Mouse (Mus musculus) heart, adult 2 months (tissue): ENCODE data around the gene Gpr155. TPM values are rescaled to one million over a fixed set of nuclear protein-coding genes. Genes with fewer than 3 reads are reported as not detected.

Source experiments
- DNase-seq, 2 experiments: peaks; one replicate each; pipeline ENCODE4 v3.0.0; 2021
- H3K27ac ChIP-seq: fragments of 200-600 bp; 2 replicates; pipeline ENCODE4 v1.8.1; 2022
- H3K27me3 ChIP-seq: fragments of 200-500 bp; 2 replicates; pipeline ENCODE4 v1.6.1; 2012; ENCODE audit warnings: mild to moderate bottlenecking, low read length, inconsistent platforms, mixed read lengths; ENCODE audit not compliant: control insufficient read depth, insufficient read depth
- H3K36me3 ChIP-seq: fragments of 200-500 bp; 2 replicates; pipeline ENCODE4 v1.6.1; 2012; ENCODE audit warnings: low read length, inconsistent platforms; ENCODE audit not compliant: control insufficient read depth, insufficient read depth
- H3K4me1 ChIP-seq: fragments of 200-500 bp; 2 replicates; pipeline ENCODE4 v1.6.1; 2011; ENCODE audit warnings: low read length; ENCODE audit not compliant: control insufficient read depth, insufficient read depth
- H3K4me3 ChIP-seq: fragments of 200-600 bp; 2 replicates; pipeline ENCODE4 v1.8.1; 2022
- H3K79me2 ChIP-seq: fragments of 200-500 bp; replicated peaks from 2 replicates; pipeline ENCODE4 v1.6.1; 2012; ENCODE audit warnings: mild to moderate bottlenecking, inconsistent platforms, low read length, moderate library complexity, mixed read lengths; ENCODE audit not compliant: control insufficient read depth, insufficient read depth
- H3K9ac ChIP-seq: fragments of 200-500 bp; 2 replicates; pipeline ENCODE4 v1.6.1; 2012; ENCODE audit warnings: low read depth, mild to moderate bottlenecking, control low read depth, inconsistent platforms, low read length, mixed read lengths
- CTCF ChIP-seq: fragments of 200-600 bp; IDR thresholded peaks from 2 replicates; pipeline ENCODE4 v1.8.1; 2022; ENCODE audit warnings: antibody characterized with exemption, mild to moderate bottlenecking, moderate library complexity
- EP300 ChIP-seq: fragments of 200-500 bp; IDR thresholded peaks from 2 replicates; pipeline ENCODE4 v1.6.1; 2011; ENCODE audit warnings: low read depth, low read length, control low read depth; ENCODE audit not compliant: insufficient read depth
- POLR2A ChIP-seq: fragments of 200-500 bp; IDR thresholded peaks from 2 replicates; pipeline ENCODE4 v1.6.1; 2011; ENCODE audit warnings: mild to moderate bottlenecking, low read depth, low read length, control low read depth; ENCODE audit not compliant: insufficient read depth
- WGBS: fragments of 180-500 bp; shearing (Covaris S2); methylation state at CpG from one replicate; pipeline ENCODE4 v1.1.7; 2018; 5-methylcytosine and 5-hydroxymethylcytosine counted together
- intact Hi-C: fragments of 180-260 bp; cut with DNase I; formaldehyde crosslinking; loops from one replicate; pipeline ENCODE4 v1.15.1; 2025
- polyA plus RNA-seq: library from polyadenylated mRNA; depleted of rRNA; stranded (reverse); fragments of >200 nt; gene quantifications from 2 replicates; pipeline ENCODE4 v1.2.3, GENCODE M21; 2012
- total RNA-seq, 2 experiments: library from RNA; stranded (reverse); gene quantifications; 2 replicates each; pipeline ENCODE4 v1.2.3; 2021

Gpr155 gene
- total and polyA plus RNA-seq, 3 experiments = 11.3 to 15.2 (median 11.7) TPM

GRCm38 (mm10) chr2:73406336-73406915, 20.1 kb upstream of the Gpr155 start:
- 80% methylated on average over 9 of the region's 9 CpGs for WGBS
- Histone ChIP-seq H3K4me1 (no peaks in the 10 kb centered on the region), H3K4me3 (no peak overlapping the region), H3K79me2 (no peaks in the 10 kb centered on the region), H3K27ac (no peak overlapping the region), H3K9ac (no peak overlapping the region), H3K27me3 (no peaks in the 10 kb centered on the region), H3K36me3 (no peaks in the 10 kb centered on the region)
- intact Hi-C loops = no loop called here
- no peak for DNase-seq
- no peak for TF ChIP-seq EP300
- no peak for TF ChIP-seq CTCF
- no peak for TF ChIP-seq POLR2A

- Histone ChIP-seq H3K79me2 (no peaks in the 10 kb centered on the region), H3K27ac (no peak overlapping the region), H3K4me3 (no peak overlapping the region), H3K4me1 (no peaks in the 10 kb centered on the region), H3K27me3 (no peaks in the 10 kb centered on the region), H3K9ac (no peak overlapping the region), H3K36me3 (no peaks in the 10 kb centered on the region)
- TF ChIP-seq EP300 (no peak), CTCF (no peak), POLR2A (no peak)
- 87% methylated on average over 7 of the region's 7 CpGs for WGBS
- no peak for DNase-seq
- intact Hi-C loops = loop anchor here (1.0 to 5.0 kb wide), 2 partner anchors 93 to 238 kb away; partner anchors contain the start of genes Cir1 and Scrn3
Observed at GRCm38 (mm10) chr2:73404980-73405379, 18.6 kb upstream of the Gpr155 start.

DNA sequence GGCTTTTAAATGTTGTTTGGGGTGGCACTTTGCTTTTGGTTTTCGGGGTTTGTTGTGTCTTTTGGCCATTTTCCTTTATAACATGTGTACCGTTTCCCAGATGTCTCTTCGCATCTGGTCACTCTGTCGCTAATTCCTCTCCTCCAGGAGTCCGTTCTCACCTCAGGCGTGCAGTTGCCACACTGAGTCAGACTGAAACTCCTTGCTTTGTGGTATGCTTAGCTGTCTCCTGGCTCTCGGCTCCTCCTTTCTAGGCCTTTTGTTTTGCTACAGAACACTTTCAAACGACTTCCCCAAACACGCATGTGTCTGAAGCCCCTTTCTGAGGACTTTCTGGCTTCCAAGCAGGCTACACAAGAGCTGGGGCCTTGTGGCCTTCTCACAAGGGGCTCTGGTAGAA, 18.1 kb upstream of the Gpr155 start:
- no peak overlapping the region for H3K9ac ChIP-seq
- intact Hi-C loops = loop anchor here (1.0 to 5.0 kb wide), 2 partner anchors 92 to 237 kb away; partner anchors contain the start of genes Cir1 and Scrn3
- no peaks in the 10 kb centered on the region for H3K79me2 ChIP-seq
- no peak for DNase-seq
- no peaks in the 10 kb centered on the region for H3K4me1 ChIP-seq
- H3K36me3 ChIP-seq = no peaks in the 10 kb centered on the region
- H3K4me3 ChIP-seq = no peak overlapping the region
- TF ChIP-seq POLR2A (no peak), EP300 (no peak), CTCF (no peak)
- 86% methylated on average over 9 of the region's 9 CpGs for WGBS
- no peaks in the 10 kb centered on the region for H3K27me3 ChIP-seq
- H3K27ac ChIP-seq = no peak overlapping the region

DNA sequence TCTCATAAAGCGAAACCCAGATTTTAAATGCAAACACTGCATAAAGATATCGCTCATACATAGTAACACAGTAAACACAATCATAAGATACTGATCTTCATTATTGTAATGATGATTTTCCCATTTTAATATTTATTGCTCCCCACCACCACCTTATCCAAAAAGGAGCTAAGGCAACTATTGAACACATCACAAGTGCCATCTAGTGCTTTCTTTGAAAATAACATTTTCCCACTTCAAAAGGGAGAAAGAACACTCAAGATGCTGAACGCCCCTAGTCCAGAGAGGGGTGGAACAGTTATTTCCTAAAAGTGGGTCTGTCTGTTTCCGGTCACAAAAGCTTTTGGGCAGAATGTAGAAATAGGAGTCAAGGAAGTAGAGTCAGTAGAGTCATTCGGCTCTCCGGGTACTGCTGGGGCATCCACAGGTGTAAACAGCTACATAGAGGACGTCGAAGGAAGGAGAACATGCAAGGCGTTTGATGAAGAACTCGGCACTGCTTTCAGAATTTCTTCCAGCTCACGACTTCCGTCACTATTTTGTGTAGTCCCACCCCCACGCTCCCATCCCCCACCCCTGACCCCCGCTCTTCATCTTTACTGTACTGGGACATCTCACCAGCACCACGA, 17.1 kb upstream of the Gpr155 start:
- 70% methylated on average over 15 of the region's 15 CpGs for WGBS
- Histone ChIP-seq H3K27me3 (no peaks in the 10 kb centered on the region), H3K4me1 (no peaks in the 10 kb centered on the region), H3K4me3 (no peak overlapping the region), H3K9ac (no peak overlapping the region), H3K36me3 (no peaks in the 10 kb centered on the region), H3K27ac (no peak overlapping the region), H3K79me2 (no peaks in the 10 kb centered on the region)
- no peak for DNase-seq
- intact Hi-C loops = loop anchor here (1.0 to 5.0 kb wide), 2 partner anchors 91 to 236 kb away; partner anchors contain the start of genes Cir1 and Scrn3
- TF ChIP-seq CTCF = peak; percentile 47
- TF ChIP-seq POLR2A = no peak

DNA sequence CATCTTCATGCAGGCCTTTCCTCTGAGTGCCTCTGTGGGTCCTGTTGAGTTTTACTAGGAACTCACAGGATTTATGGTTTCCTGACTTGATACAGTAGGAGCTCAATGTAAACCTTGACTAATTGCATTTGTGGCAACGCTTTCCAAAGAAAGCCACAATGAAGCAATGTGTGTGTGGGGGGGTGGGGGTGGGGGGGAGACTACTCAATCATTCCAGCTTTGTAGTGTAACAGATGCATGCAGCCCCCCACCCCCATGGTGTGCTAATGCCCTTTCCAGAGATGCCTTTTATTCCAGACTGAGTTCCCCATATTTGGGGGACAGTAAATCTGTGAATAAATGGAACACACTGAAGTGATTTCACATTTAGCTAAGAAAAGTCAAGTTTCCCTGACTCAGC, 15.3 kb upstream of the Gpr155 start:
- no peak for TF ChIP-seq CTCF
- TF ChIP-seq POLR2A = no peak
- TF ChIP-seq EP300 = no peak
- intact Hi-C loops = loop anchor here (5.0 kb wide), 1 partner anchor 234 kb away; no protein-coding TSS in a partner anchor
- WGBS = 62% methylated on average over 1 of the region's 1 CpGs
- Histone ChIP-seq H3K9ac (no peak overlapping the region), H3K4me1 (no peaks in the 10 kb centered on the region), H3K79me2 (no peaks in the 10 kb centered on the region), H3K4me3 (no peak overlapping the region), H3K36me3 (no peaks in the 10 kb centered on the region), H3K27me3 (no peaks in the 10 kb centered on the region), H3K27ac (no peak overlapping the region)
- no peak for DNase-seq

- Histone ChIP-seq H3K27ac (no peak overlapping the region), H3K9ac (no peak overlapping the region), H3K79me2 (no peaks in the 10 kb centered on the region), H3K27me3 (no peaks in the 10 kb centered on the region), H3K36me3 (no peaks in the 10 kb centered on the region), H3K4me1 (no peaks in the 10 kb centered on the region), H3K4me3 (no peak overlapping the region)
- TF ChIP-seq EP300 (no peak), POLR2A (no peak), CTCF (no peak)
- DNase-seq = no peak
- intact Hi-C loops = no loop called here
- 95% methylated on average over 2 of the region's 2 CpGs for WGBS
Observed at GRCm38 (mm10) chr2:73397476-73397875, 11.1 kb upstream of the Gpr155 start.
